Mouse (Mus musculus) layer of hippocampus, postnatal 14 days (tissue): ENCODE results near the gene Ksr1. TPM values are rescaled to one million over a fixed set of nuclear protein-coding genes. Genes with fewer than 3 reads are reported as not detected.
A peak's percentile ranks its signal among the peaks of the same experiment; 100 is the strongest.

Source experiments
- DNase-seq, 2 experiments: peaks; one replicate each; pipeline ENCODE4 v3.0.0; 2021 to 2022; ENCODE audit warnings: low spot score in 2 of 2, mixed read lengths in 1 of 2
- total RNA-seq, 2 experiments: library from RNA; stranded (reverse); gene quantifications; 2 replicates each; pipeline ENCODE4 v1.2.3; 2021

The Ksr1 gene
- total RNA-seq, 2 experiments from 2014 or later = 154 to 158 TPM

DNA sequence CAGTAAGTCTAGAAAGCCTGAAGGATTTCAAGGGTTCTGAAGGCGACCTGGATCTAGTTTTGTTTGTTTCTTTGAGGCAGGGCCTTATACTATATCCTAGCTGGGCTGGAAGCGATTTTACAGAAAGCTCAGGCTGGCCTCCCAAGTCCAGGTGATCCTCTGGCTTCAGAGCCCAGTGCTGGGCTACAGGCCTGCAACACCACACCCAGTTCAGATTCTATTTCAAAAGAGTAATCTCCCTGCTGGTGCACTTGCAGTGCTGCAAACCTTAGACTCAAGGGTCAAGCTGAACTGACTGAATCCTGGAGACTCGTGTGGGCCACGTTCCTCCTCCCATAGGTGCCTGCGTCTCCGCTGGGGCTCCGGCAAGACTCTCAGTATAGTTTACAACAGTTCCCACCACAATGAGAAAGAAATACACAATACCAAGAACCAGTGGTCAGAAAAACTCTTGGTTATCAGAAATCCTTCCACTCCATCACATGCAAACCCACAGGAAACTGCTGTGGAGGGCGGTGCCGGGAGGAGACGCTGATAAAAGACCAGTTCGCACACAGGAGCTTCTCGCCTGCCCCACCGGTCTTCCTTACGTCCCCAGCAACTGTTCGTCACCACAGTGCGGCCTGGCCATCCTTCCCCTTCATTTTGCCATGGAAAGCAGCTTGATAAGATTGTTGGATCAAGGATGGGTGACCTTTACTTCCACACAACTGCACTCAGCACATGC is 95.3 kb downstream of the Ksr1 start:
- DNase-seq = no peak

DNA sequence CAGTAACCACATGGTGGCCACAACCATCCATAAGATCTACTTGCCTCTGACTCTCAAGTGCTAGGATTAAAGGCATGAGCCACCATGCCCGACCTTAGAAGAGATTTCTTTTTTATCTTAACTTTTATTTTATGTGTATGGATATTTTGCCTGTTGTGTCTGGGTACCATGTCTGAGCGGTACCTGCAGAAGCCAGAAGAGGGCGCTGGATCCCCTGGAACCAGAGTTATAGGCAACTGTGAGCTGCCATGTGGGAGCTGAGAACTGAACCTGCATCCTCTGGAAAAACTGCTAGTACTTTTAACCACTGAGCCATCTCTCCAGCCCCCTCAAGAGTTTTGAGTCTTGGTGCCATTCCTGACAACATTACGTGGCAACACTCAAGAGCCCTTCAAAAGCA is 97.3 kb downstream of the Ksr1 start:
- DNase-seq = no peak

DNA sequence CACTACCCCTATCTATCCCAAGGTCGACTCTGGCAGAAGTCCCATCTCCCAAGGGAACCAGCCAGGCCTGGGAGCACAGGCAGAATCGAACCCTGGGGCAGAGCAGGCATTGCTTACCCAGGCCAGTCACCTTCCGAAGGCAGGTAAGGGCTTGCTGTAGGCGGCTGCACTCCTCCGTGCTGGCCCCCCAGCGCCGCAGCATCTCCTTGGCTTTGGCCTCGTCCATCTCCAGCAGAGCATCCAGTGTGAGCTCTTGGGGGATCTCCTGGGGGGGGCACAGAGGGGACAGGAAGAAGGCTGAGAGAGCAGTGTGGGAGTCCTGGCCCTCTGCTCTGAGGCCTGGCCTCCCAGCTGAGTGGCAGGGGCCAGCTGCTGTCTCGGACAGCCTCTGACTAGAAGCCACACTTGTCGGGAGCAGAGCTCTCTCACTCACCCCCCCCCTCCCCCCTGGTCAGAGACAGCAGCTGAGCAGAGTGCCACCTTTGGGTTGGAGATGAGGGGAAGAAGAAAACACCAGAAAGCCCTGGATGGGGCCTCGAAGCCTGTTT is 99.0 kb downstream of the Ksr1 start:
- no peak for DNase-seq

DNA sequence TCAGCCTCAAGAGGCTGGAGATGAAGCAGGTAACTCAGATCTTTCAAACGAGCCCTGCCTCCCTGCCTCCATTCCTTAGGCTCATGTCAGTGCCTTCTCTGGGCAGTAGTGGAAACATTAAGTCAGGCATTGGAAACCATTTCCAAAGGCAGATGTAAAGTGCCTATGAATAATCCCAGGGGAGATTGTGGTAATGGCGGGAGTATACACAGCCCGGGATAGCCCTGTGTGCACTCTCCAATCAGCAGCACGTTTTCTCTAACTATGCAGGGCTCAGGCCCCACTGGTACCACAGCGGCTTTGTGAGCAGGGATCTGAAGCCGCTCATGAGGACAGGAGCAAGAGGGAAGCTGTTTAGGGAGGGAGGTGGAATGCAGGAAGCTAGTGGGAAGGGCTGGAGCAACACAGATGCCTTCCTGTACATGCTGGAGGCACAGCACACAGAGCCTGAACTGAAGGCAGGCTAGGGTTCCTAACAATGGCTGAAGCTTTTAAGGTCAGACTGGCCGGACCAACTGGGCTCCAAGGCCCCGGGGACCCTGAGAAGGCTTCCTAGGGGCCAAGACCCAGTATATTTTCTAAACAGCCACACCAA is 99.5 kb downstream of the Ksr1 start:
- DNase-seq = no peak

DNA sequence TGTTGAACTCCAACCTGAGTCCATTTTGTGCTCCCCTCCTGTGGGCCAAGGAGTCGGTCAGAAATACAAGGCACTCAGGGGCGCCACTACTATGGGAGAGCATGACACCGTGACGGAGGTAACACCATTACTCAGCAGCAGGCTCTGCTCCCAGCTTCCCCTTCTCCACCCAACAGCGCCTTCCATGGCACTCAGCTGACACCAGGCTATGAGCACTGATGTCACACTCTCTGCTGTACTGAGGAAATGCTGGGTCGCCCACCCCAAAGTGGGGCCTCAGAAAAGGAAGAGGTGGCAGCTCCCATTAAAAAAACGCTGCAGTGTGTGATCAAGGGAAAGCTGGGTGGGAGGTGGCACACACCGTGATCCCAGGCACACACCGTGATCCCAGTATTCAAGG is 101.0 kb downstream of the Ksr1 start:
- DNase-seq = no peak

DNA sequence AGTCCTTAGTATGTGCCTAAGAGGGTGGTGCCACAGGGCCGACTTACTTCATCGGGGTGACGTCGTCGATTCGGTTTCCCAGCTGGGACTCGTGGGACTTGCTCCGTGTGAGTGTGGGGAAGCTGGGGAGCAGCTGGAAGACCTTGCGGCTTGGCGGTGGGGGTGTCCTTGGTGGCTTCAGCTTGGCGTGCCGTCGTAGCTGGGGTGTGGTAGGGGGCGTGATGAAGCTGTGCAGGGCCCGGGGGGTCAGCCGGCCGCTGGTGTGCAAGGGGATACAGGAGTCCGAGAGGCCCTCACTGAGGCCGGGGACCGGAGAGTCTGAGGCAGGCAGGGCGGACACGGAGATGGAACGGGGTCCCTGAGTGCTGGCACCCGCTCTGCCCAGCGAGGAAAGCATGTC is 101.4 kb downstream of the Ksr1 start:
- DNase-seq = no peak

DNA sequence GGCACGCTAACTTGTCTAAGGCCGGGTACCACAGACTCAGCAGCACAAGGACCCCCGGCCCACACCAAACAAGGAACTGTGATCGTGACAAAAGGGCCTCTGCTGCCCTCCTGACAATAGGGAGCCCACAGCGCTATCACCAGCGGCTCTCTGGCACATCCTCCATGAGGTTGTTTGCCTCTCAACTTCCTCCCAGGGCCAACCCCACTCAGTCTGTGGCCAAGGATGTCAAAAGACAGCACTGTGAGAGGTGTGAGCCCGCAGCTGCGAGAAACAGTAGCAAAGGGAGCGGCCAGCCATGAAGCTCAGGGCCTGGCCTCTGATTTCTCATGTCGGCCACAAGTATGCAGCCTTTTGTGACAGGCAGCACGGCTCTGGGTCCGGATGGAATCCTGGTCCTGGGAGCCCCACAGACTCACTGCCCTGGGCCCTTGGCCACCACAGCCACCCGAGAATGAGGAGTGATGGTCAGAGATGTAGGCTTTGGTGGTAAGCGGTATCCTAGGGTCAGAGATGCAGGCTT is 104.2 kb downstream of the Ksr1 start:
- DNase-seq = no peak

DNA sequence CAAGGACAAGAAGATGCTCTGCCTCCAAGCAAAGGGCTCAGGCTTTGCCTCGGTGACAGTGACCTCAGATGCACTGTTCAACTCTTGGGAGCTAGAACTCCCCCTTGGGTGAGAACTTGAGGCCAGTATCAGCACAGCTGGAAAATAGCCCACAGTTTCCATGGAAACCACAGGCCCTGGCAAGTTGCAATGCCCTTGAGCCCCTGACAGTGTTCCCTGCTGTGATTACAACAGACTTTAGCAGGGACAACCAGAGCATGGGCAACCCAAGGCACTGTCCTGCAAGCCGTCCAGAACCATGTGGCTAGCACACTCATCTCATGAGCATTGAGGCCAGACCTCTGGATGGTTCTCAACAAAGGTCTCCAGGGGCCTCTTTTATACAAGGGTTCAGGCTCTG is 106.7 kb downstream of the Ksr1 start:
- peak in 1 of 2 experiments; percentile 27 for DNase-seq

DNA sequence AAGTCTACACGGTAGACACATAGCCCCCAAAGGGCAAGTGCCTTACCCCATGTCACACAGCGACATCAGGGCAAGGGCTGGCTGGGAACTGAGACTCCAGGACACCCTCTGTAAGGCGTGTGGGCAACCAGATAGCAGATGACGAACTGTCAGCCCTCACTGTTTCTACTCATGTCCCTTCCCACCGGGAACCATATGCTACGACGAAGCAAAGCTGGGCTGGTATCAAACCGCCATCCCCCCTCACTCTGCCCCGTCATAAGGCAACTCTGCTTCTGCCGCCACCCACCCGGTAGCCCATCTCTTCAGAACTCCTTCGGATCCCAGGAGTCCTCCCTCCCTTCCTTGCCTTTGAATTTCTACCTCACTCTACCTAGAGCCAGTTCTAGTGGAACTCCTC is 108.7 kb downstream of the Ksr1 start:
- DNase-seq = no peak

DNA sequence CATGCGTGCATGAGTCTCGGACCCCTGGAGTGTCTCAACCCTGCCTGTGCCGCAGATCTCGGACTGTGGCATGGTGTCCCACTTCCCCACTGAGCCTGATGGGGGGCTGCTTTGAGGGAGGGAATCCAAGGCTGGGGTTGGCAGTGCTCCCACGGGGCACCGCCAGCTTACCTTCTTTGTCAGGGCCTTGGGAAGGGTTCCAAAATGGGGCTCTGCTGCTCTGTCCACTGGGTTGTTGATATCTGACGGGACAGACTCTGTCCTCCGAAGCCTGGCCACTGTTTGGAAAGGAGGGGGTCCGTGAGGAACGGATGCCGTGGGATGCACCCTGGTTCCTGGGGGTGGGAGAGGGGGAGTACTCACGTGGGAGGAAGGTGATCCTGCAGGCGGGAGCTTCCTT is 109.9 kb downstream of the Ksr1 start:
- DNase-seq = no peak

DNA sequence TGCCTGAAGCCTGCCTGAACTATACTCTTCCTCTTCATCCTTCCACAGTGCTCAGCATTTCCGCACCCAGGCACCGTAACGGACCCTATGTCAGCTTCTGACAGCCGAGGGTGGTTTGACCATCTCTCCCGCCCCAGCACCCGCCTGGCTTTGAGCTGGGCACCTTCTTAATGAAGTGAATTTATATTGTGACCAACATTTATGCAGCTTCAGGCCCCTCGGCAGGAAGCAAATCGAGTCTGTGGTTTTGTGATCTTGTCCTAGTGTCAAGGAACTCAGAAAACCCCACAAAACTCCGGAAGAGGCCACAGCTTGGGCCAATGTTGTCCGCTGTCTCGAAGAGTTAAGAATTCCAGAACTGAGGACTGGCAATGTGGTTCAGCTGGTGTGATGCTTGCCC is 112.6 kb downstream of the Ksr1 start:
- no peak for DNase-seq

DNA sequence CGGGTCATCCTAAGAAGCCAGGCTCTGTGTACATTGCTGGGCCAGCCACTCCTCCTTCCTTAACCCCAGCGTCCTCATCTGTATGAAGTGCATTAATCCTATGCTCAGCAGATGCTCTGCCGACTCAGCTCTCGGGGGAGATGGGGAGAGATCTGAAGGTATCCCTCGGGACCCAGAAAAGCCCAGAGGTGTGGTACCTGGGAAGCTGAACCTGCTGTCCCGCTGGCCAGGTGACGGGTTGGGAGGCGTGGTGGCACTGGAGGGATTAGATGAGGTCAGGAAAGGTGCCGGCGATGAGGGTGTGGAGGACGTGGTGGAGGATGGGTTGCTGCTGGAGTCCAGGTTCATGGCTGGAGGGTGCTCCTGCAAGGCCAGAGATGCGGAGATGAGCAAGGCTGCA is 113.2 kb downstream of the Ksr1 start:
- no peak for DNase-seq

DNA sequence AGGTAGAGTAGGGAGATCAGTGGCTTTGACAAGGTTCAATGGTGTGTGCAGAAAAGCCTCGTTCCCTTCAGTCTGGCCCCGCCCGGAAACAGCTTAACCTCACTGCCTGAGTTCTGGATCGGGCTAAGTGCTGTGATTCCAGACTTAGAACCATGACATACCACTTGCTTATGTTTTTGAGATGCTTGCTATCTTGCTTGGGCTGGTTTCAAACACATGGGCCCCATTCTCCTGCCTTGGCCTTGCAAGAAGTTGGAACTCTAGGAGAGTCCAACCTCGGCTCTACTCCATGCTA is 114.8 kb downstream of the Ksr1 start:
- no peak for DNase-seq

DNA sequence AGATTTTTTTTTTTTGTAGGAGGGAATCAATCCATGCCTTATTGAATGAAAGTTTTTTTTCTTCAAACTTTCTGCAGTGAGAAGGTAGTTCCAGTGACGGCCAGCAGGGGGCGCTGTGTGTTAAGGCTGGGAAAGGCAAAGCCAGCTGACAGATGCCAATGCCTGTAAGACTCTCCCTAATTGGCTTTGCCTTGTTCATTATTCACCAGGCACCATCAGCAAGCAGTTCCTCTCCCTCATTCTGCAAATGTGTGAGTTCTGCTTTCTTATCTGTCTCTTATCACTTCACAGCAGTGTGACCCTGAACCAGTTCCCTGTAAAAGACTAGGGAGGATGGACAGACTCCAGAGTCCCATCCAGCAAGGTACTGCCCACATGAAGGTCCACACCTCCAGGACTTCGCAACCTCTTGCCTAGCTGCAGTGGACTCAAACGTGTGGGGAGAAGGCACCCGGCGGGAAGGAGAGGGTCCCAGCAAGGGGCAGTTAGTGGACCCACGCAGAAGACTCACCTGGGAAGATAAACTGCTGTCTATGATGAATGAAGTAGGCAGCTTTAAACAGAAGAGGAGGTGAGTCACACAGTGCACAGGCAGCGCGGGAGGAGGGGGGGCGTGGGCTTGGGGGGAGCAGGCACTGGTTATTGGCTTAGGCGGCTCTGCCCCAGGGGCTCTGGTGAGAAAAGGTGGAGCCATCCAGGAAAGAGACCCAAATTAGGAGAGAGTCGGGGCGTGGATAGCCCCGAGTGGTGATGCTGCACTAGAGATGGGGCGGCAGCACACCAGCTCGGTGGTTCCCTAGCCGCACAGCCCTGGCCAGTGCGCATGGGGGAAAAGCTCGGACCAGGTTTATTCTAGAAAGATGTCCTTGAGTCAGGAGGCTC is 115.4 kb downstream of the Ksr1 start:
- peak; percentile 83 to 90 for DNase-seq

DNA sequence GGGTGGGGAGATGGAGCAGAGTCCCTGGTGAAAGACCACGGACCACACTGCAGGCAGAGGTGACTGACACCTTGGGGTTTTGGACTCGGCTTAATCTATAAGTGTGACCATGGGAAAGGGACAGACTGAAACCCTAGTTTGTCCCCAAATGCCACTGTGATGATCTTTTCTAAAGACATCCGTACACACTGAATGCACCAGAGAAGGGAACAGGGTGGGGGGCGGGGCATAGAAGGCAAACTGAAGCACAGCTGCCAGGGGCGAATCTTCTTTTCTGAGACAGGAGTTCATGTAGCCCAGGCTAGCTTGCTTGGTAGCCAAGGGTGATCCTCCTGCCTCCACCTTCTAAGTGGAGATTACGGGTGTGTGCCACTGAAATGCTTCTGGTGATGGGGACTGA is 122.5 kb downstream of the Ksr1 start:
- no peak for DNase-seq

DNA sequence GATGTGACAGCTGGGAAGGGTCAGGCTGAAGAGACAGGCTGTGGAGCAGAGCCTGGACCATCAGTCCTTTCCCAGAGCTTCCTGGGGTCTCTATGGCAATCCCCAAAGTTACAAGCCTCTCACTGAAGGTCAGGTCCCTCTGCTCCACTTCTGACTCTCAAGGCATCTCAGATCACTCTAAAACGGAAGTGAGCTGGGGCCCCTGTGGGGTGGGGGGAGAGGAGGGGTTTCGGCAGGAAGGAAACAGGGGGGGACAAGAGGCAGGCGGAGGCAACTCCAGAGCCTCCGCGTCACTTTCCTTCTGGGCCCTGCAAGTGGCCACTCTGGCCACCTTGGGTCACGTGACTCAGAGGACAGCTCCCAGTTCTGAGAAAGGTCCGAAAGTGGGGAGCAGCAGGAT is 122.9 kb downstream of the Ksr1 start:
- no peak for DNase-seq

DNA sequence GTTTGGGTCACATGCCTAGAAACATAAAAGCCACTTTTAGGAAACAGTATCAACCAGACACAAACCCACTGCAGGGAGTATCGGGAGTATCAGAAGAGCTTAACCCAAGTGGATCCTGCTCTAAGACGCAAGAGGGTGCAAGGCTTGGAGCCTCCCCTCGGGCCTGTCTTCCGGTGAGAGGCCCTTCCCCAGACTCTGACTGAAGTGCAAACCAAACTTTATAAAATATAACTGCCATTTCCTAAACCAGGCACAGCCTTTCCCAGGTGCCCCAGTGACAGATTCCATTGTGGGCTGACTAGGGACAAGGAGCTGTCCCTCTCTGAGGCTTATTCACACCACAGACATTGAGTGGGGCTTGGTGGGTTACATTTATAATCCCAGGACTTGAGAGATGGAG is 123.4 kb downstream of the Ksr1 start:
- no peak for DNase-seq

DNA sequence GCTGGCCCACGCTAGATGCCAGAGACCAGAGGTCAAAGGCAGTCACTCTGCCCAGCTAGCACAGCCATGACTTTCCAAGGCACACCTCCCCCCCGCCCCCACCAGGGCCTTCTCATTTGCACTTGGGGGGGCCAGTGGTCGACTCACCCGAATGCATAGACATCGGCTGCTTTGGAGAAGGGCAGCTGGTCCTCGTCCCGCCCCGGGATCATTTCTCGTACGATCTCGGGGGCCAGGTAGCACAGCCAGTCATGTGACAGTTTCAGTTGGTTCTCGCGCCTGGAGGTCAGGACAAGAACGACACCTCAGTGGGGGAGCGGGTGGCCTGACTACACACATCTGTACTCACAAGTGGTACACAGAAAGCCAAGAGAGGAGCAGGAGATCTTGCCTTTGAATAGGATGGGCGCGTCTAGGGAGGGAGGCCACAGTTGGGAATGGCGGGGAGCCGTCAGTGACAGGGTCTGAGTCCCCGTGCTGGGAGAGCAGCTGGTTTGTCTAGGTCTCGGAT is 125.6 kb downstream of the Ksr1 start:
- no peak for DNase-seq

DNA sequence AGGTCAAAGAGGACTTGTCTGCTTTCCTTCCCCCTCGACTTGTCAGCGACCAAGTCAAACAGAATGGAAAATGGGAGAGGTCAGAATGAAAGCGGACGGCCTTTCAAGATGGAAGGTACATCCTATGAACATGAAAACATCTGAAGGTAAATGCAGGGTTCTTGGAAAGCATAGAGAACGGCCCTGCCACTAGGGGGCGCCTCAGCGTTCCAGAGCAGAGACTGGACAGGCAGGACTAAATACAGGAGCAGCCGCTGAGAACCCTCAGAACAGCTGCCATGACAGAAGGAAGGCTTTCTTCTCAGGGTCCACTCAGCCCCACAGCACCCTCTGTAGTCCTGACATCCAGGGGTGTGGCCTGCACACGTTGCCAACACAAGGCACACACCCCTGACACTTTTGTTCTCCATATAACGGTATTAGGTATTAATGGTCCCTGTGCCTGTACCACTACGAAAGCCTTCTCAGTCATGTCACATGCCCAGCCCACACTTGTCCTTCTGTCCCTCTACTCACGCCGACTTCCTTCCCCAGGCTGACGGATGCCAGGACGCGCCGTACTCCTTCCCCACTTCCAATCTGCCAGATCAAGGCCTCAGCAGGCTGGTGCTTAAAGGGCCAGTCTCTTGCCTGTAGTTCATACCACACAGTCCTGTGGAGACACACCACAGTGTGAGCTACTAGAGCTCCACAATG is 126.2 kb downstream of the Ksr1 start:
- peak; percentile 31 to 48 for DNase-seq

DNA sequence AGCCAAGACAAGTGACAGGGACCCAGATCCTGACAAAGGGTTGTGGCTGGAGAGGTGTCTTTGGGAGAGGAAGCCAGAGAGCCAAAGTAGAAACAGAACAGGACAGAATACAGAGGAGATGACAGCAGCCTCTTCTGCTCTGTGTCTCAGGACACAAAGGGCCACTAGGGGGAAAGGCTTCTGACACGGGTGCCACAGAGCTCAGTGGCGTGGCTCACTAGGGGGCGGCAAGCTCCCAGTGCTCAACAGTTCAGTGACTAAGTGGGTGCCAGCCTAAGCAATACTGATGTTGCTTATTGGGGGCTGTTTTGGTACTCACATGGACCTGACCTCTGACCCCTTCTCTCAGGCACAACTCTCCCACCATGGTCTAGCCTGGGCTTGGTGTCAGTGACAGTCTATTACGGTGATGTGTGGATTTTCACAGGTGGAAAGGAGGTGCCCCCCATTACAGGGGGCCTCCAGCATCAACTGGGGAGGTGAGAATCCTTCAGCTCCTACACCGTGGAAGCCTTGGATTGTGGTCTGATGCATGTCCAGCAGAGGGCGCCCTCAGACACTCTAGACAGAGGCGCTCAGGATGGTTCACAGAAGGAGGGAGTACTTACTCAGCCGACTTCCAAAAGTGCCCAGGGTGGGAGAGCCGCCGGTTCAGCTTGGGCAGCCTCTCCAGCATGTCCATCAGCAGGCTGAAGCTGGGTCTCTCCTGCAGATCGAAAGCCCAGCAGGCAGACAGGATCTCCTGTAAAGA is 127.1 kb downstream of the Ksr1 start:
- peak; percentile 59 to 63 for DNase-seq
